Mouse (Mus musculus) activated CD4-positive, CD25-positive, alpha-beta regulatory T cell, adult 4 months (primary cell): ENCODE data around the gene Sntg2. TPM values are rescaled to one million over a fixed set of nuclear protein-coding genes. Genes with fewer than 3 reads are reported as not detected.

Experiments
- ATAC-seq: one replicate; pipeline ENCODE4 v1.8.0; 2017
- polyA plus RNA-seq, 2 experiments: library from polyadenylated mRNA; unstranded; fragments of 100-300 nt; shearing (Covaris generic); gene quantifications; one replicate each; pipeline ENCODE4 v1.2.1; 2017

Gene Sntg2
- polyA plus RNA-seq, 2 experiments from 2014 or later = 0.30 to 0.43 TPM

DNA sequence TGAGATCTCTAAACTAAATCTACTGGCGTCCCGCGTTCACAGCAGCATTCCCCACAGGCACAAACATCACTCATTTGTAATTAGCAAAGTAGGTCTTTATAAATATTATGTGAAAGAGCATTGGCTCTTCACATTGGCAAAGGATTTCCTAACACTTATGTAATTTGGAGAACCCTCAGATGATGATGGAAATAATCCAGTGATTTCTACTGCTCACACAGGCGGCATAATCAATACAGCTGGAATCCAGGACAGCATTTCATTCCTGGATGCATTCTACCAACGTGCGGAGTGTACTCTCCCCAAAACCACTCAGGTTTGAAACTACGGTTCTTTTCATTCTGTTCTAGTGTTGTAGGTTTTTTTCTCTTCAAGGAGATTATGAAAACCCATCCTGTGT lies 172.6 kb downstream of the Sntg2 start:
- no peak for ATAC-seq

DNA sequence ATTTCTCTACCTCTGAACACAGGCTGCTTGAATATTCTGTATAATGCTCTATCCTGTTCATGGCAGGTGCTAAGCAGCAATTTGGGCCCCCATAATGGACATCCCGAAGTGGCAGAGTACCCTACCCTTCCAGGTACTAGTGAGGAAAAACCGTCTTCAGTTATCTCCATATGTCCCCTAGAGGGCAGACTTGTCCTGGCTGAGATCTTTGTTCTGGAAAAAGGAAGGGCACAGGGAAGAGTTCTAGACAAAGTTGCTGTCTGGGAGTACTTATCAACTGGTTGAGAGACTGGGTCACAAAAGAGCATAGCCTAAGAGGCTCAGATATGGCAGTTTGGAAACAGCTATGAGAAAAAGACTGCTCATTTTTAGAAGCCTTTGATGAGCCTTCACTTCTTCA lies 173.4 kb downstream of the Sntg2 start:
- ATAC-seq = no peak

DNA sequence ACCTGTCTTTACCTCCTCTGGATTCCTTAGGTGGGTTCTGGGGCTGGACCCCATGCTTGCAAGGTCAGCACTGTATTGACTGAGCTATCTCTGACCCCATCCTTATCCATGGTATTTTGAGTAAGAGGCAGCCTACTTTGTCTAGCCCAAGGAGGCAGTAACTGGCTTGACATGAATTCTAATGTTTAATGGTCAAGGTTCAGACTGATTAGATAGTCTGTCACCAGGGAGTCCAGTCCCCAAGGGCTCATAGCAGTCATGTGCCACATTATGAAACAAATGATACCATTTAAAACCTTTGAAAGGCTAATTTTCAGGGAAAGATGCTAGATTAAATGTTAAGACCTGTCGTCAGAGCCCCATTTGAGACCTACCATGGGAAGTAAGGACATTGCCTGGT lies 174.9 kb downstream of the Sntg2 start:
- no peak for ATAC-seq

DNA sequence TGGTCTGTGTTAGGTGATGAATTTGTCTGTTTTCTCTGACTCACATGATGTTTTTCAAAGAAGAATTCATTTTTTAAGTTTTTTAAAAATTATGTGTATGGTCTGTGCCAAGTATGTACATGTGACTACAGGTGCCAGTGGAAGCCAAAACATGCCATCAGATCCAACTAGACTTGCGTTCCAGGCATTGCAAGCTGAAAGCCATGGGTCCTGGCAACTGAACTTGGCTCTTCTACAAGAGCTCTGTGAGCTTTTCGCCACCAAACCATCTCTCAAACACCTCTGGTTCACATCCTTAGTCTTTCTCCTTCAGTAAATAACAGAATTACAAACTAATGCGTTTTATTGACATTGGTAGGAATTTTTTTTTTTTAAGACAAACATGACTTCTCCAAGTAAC lies 191.5 kb downstream of the Sntg2 start:
- no peak for ATAC-seq

DNA sequence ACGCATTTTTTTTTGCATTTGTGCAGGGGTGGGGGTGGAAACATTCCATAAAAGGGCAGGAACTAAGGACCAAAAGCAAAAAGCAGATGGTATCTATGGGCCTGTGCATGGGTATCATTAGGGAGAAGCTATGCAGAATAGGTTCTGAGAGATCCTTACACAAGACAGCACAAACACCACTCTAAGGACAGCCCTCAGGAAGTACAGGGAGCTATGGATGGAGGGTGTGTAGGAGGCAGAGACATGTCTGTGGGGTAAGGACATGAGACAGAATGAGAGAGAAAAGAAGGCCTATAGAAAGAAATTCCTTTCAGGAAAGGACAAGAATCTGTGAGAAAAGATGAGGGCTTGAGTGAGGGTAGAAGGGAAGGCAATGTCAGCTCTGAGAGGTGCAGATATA lies 193.6 kb downstream of the Sntg2 start:
- ATAC-seq = no peak

DNA sequence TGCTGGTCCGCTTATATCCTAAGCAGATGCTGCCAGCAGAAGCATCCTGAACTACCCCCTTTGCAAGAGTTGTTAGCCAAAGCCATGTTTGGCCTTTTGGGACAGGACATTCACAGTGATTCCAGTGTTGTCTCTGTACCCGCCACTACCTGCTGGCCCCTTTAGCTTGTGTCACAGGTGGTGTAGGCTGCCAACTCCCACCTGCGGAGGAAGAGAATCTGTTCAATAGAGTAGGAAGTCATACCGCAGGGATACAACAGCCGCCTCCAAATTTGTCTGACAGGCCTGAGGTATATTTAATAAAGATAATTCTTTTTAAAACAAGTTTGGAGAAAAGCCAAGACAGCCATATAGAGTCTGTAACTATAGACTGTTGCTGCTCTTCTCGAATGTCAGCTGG lies 195.2 kb downstream of the Sntg2 start:
- ATAC-seq = no peak

DNA sequence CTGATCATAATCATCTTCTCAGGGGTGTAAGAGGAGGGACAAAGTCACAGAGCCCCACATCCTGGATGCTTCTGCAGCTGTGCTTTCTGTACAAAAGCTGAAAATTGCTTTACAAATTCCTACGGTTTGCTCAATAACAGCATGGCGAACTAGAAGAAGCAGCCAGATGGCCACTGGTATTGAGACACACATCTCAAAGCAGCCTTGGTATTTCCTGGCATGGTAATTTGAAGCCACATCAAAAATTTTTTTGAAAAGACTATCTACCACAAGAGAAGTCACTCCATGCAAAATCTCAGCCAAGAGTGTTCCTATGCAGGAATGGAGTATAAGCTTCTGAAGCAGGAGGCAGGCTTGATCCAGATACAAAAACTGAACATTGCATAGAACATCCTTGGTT lies 195.6 kb downstream of the Sntg2 start:
- ATAC-seq = no peak

DNA sequence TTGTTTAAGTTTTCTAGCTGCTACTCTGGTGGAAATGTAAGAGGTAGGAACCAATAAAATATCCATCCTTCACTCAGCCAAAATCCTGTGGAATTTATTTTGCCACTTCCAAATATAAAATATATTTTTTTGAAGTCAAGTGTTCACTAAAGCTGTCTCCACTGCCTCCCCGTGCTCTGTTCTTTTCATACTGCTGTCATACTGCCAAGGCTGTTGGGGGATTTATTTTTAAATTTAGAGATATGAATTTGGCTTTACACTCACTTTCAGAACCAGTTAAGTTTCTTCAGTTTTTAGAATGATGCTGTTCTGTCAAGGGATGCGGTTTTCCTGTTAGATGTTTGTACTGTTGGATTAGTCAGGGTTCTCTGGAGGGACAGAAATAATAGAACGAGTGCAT lies 204.7 kb downstream of the Sntg2 start:
- no peak for ATAC-seq

DNA sequence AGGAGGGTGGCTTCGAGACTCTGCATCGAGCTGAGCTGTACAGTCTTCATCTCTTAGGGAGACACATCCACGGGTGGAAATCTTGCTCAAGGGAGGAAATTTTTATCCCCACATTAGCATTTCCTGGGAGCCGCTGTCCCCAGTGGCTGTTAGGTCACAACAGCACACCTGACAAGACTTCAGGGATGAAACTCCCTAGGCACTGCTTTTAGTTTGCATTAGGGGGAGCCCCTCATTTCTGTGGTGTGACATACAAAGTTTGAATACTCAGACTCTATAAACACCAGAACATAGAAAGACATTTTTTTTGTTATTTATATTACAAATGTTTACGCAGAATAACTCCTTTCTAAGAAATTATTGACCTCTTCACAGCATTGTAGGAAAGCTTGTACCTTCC lies 208.6 kb downstream of the Sntg2 start:
- ATAC-seq = no peak

DNA sequence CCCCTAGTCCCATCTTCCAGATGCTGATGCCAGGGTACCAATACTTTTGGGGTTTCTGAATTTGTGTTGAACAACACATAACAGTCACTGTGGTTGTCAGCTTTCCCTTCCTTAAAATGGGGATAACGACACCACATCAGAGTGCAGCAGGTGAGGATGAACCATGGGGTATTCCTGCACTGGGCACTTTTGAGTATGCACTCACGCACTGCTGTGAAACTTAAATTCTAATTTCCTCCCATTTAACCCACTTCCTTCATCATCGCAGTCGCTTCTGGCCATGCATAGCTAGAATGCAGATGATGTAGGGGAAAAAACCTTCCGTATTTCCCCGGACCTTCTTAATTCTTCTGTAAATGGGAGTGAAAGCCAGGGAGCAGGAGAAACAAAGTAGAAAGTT lies 209.2 kb downstream of the Sntg2 start:
- no peak for ATAC-seq

DNA sequence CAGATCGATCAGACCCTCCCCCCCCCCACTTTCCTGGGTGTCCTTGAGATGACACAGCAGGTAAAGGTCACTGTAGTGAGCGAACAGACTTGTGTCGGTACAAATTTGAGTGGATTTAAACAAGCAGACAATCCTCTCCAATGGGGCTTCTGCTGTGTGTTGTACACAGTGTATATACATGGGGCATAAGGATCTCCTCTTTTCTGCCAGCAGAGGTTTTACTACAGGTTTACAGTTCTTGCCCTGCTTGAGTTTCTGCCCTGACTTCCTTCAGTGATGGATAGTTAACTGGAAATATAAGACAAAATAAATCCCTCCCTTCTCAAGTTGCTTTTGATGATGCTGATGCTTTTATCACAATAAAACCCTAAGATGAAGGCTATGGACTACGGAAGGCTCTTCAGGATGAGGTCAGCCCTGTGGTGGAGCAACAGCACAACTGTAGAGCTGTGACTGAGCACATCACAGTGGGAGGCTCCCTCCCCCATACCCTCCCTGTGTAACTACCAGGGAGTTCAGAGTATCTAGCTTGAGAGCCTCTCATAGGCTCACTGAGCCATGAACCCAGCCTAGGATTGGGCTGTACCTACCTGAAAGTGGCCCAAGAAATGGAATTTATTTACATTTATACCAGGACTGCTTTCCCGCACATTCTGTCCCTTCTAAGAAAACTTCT lies 211.3 kb downstream of the Sntg2 start:
- no peak for ATAC-seq

DNA sequence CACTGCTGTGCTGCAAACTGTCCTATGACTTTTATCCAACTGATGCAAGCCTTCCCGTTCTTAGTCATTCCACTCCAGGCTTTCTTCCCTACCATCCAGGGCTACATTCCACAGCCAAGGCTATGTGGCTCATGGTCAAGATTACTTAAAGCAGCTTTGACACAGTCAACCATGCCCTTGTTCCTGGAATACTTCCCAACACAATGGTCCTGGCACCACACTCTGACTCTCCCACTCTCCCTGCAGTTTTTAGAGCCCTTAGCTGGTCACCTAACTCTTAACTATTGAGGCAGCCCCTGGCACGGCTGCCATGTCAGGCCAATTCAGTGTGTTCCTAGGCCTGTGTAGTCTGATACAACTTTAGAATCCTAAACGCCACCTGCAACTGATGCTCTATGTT lies 212.7 kb downstream of the Sntg2 start:
- no peak for ATAC-seq

DNA sequence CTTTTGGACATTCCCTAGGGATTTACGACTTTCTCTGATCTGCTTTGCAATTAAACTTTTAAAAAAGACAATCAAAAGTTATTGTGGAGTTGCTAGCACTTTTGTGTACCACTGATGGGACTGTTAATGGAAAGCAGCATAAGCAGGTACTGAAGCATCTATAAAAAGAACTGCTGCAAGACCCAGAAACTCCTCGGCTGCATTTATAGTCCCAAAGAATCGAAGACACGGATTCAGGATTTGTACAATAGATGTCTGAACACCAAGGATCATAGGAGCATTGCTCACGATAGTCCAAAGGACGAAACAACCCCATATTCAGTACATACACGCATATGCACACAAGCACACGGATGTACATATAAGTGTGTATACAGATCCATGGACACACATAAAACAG lies 213.4 kb downstream of the Sntg2 start:
- no peak for ATAC-seq

DNA sequence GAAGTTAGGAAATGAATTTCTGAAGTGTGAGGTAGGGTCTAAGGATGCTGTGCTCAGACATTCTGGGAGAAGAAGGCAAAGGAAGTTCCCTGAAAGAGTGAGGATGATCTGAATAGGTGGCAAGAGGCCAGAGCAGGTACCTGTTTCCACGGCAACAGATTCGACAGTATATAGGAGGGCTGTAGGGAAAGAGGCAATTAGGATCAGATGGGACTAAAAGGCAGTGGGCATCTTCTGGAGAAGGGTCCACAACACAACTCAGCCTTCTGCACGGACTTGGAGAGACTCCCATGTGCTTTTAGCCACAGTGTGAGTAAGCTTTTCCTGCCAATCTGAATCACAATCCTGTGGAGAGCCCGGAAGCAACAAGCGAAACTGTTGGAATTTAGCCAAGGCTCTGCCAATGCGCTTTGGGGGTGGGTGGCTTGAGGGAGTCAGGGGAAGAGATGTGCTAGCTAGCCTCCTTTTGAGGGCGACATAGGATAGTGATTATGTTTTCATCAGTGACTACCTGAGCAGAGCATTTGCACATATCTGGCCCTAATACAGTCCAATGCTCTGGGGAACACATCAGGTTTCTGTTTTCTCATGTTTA lies 219.0 kb downstream of the Sntg2 start:
- ATAC-seq = no peak

DNA sequence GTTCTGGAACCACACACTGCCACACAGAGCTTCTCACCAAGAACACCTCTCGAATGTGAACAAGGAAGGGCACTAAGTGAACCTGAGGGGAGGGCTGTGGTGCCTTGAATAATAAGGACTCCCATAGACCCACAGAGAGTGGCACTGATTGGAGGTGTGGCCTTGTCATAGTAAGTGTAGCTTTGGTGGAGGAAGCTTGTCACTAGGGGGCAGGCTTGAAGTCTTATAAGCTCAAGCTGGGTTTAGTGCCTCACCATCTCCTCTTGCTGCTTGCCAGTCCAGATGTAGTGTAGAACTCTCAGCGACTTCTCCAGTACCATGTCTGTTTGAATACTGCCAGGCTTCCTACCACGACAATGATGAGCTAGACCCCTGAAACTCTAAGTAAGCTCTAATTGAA lies 231.1 kb downstream of the Sntg2 start:
- ATAC-seq = no peak

DNA sequence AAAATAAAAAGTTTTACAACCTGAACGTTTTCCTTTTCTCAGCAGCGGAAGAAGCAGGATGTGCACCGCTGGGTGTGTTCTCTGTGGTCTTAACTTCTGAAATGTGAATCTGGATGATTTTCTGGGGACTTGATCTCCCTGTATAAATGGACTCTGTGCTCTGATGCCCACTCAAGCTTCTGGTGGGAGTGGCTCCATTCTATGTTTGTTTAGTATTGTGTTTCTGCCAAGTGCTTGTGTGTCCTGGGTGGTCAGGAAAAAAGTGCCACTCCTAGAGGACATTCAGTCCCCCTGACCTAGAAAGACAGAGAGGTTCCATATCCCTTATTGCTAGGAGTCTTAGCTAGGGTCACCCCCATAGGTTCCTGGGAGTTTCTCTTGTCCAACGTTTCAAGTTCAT lies 240.7 kb downstream of the Sntg2 start, which contains the start of gene Tpo:
Tpo (minus strand) TSS at position 101 of the 400 bp plus-strand sequence.
- no peak for ATAC-seq

DNA sequence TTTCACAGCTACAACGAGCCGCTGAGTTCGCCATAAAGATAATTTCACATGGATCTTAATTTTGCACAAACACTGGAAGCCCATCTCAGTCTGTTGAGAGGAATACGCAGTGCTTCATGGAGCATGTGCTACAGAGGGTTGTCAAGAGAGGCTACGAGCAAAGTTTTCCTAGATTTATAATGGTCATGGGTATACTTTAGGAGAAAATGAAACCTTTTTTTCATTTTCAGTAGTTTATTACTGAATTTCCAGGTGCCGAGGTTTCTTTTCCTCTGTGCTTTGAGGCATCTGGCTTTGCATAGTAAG lies 243.8 kb downstream of the Sntg2 start:
- ATAC-seq = no peak

DNA sequence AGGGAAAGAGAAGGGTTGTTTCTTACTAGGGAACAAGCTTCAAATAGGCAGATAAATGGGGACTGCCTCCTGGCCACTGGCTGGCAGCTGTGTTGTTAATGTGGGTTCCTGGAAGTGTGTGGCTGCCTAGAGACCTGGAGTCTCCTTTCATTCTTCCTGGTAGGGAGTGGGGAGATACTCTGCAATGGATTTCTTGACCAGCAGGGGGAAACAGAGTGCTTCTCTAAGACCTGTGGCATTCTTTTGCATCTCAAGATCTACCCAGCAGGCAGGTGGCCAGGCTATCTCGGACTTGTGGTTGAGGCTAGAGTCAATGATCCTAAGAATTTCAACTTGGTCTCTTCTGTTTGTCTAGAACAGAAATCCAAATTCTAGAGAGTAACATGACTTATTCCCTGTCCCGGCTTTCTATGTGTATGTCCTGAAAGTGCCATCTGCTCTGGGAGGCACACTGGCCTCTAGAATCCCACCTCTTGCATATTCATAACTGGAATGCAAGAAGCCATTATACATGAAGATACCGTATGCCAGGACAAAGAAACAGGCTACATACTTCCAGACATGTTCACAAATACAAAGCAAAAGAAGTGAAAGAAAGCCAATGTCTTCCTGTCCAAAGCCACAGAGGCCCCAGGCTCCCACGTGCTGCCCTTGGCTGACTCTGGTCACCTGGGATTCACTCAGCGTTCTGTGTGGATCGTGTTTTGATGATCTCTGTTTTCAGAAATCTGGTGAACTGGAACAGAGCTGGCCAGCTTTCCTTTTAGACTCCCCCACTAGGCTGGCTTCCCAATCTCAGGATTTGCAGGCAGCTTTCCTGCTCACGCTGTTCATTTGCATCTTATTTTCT lies 244.4 kb downstream of the Sntg2 start:
- no peak for ATAC-seq

Other genes starting within 250 kb of the Sntg2 start
- not detected for gene Tpo, start 240.8 kb downstream of the Sntg2 start, polyA plus RNA-seq
- 10 to 100 TPM; 15.7 to 24.8 TPM for gene Tmem18, start 211.1 kb upstream of the Sntg2 start, polyA plus RNA-seq